Mouse (Mus musculus): ENCODE data around the gene Astn1. TPM values are rescaled to one million over a fixed set of nuclear protein-coding genes. Genes with fewer than 3 reads are reported as not detected.

The Astn1 gene
- total RNA-seq (2021), result 1 to 10 TPM; 4.8 to 6.4 TPM
- long read RNA-seq, experiment 1, result 0 reads
- long read RNA-seq, experiment 2, result 0 reads

- no peak for DNase-seq
These were observed at the start of gene Astn1 for GRCm38 (mm10) chr1:158361964-158362291. TSS of gene Astn1 (plus strand) at chr1:158362273.

GRCm38 (mm10) chr1:158323325-158323724 lies 38.7 kb upstream of the Astn1 start:
- no peak for DNase-seq

GRCm38 (mm10) chr1:158328126-158328525 lies 33.9 kb upstream of the Astn1 start:
- DNase-seq, result no peak

GRCm38 (mm10) chr1:158328839-158329238 lies 33.2 kb upstream of the Astn1 start:
- no peak for DNase-seq

- DNase-seq, result no peak
These were observed 18.8 kb upstream of the Astn1 start for GRCm38 (mm10) chr1:158343243-158343714.

- no peak for DNase-seq
These were observed 8.3 kb upstream of the Astn1 start for GRCm38 (mm10) chr1:158353656-158354371.

- DNase-seq, result peak in 1 of 2 experiments; percentile 5
These were observed 6.7 kb upstream of the Astn1 start for GRCm38 (mm10) chr1:158355177-158356050.

- DNase-seq, result peak; percentile 86 to 87
These were observed 6.0 kb upstream of the Astn1 start, which contains the start of gene Brinp2 for GRCm38 (mm10) chr1:158356051-158356461. TSS of gene Brinp2 (minus strand) at chr1:158356326.

- DNase-seq, result no peak
These were observed 424 bp downstream of the Astn1 start for GRCm38 (mm10) chr1:158362292-158363101.

GRCm38 (mm10) chr1:158364461-158364860 lies 2.4 kb downstream of the Astn1 start:
- no peak for DNase-seq

- no peak for DNase-seq
These were observed 20.2 kb downstream of the Astn1 start for GRCm38 (mm10) chr1:158382277-158382676.

- no peak for DNase-seq
These were observed 21.1 kb downstream of the Astn1 start for GRCm38 (mm10) chr1:158383210-158383609.

- DNase-seq, result no peak
These were observed 23.2 kb downstream of the Astn1 start for GRCm38 (mm10) chr1:158385311-158385710.

- no peak for DNase-seq
These were observed 24.7 kb downstream of the Astn1 start for GRCm38 (mm10) chr1:158386781-158387180.

- DNase-seq, result no peak
These were observed 26.9 kb downstream of the Astn1 start for GRCm38 (mm10) chr1:158388995-158389394.

GRCm38 (mm10) chr1:158390693-158391092 lies 28.6 kb downstream of the Astn1 start:
- DNase-seq, result no peak

- no peak for DNase-seq
These were observed 35.0 kb downstream of the Astn1 start for GRCm38 (mm10) chr1:158397058-158397457.

- DNase-seq, result no peak
These were observed 38.8 kb downstream of the Astn1 start for GRCm38 (mm10) chr1:158400898-158401297.

GRCm38 (mm10) chr1:158405899-158406769 lies 44.1 kb downstream of the Astn1 start:
- DNase-seq, result no peak

GRCm38 (mm10) chr1:158408124-158408523 lies 46.1 kb downstream of the Astn1 start:
- no peak for DNase-seq

GRCm38 (mm10) chr1:158411146-158411545 lies 49.1 kb downstream of the Astn1 start:
- DNase-seq, result no peak

All from adrenal gland, postnatal 36 days (tissue).